Mouse (Mus musculus) brain, embryonic 14.5 days (tissue): ENCODE data around the gene Gps1.

Experiments used
- CTCF ChIP-seq: fragments of 200-500 bp; IDR thresholded peaks from 2 replicates; pipeline ENCODE4 v1.5.1; 2012; ENCODE audit warnings: inconsistent platforms, mild to moderate bottlenecking, moderate library complexity, borderline replicate concordance; ENCODE audit not compliant: insufficient read depth, insufficient read length; ENCODE audit errors: extremely low read depth
- POLR2A ChIP-seq: fragments of 200-500 bp; IDR thresholded peaks from 2 replicates; pipeline ENCODE4 v1.6.1; 2012; ENCODE audit warnings: mild to moderate bottlenecking, inconsistent platforms, borderline replicate concordance; ENCODE audit not compliant: poor library complexity, insufficient read depth, insufficient read length, severe bottlenecking; ENCODE audit errors: extremely low read depth

DNA sequence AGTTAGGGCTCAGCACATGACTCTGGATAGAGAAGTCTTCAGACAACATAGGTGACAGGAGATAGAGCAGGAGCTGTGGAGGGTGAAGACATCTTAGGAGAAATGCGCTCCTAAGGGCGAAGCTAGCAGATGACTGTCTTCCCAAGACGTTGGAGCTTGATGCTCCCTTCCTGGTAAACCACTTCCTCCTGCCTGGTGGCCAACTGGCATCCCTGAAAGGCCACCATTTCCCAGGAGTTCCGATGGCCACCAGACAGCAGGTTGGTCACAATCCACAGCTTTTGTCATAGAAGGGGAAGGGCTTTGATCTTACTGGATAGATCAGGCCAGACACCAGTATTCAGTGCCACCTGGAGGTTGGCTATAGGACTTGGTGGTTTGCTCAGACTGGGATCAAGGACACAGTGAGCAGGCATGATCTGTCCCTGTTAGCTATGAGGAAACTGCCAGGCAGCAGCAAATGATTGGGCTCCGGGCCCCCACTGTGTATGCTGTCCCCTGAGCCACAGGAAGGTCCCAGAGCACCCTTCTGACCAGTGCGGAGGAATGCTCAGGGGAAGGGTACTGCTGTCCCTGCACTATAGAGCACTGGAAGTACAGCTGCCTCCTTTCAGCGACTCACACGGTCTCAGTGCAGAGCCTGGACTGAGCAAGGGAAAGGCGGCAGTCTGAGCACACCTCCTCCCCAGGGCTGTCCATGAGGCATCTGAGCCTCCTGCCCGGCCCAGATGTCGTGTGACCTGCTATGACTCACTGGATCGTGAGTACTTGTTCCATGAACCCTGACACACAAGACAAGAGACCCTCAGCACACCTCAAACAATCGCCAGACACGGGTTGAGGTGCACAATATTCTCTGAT, 22.0 kb upstream of the Gps1 start:
- no peak for TF ChIP-seq CTCF
- TF ChIP-seq POLR2A = no peak
